Mouse (Mus musculus) MEL (cell line): Measurements from ENCODE around the gene Ier3. TPM values are rescaled to one million over a fixed set of nuclear protein-coding genes. Genes with fewer than 3 reads are reported as not detected.

Experiments
- DNase-seq: peaks from one replicate; pipeline ENCODE4 v3.0.0; 2011; ENCODE audit warnings: low read depth, low spot score
- H3K27ac ChIP-seq: 2 replicates; pipeline ENCODE4 v1.5.1; 2012; ENCODE audit warnings: low read depth, mild to moderate bottlenecking, control low read depth, low read length, moderate library complexity; ENCODE audit not compliant: control insufficient read depth
- H3K27me3 ChIP-seq, 2 experiments: fragments of 150-350 bp in 1 of 2; sonication (generic) in 1 of 2; 2 replicates each; pipeline ENCODE4 v1.6.1; 2012; ENCODE audit warnings: low read length in 2 of 2, mild to moderate bottlenecking in 2 of 2, improper control_type of control experiment in 1 of 2, moderate library complexity in 1 of 2; ENCODE audit not compliant: insufficient read depth in 2 of 2, control insufficient read depth in 1 of 2
- H3K36me3 ChIP-seq, 2 experiments: 2 replicates each; pipeline ENCODE4 v1.6.1; 2012 to 2014; ENCODE audit warnings: low read length in 2 of 2, improper control_type of control experiment in 1 of 2, inconsistent platforms in 1 of 2, mild to moderate bottlenecking in 1 of 2; ENCODE audit not compliant: insufficient read depth in 2 of 2, control insufficient read depth in 1 of 2
- H3K4me1 ChIP-seq, 2 experiments: fragments of 150-350 bp in 1 of 2; sonication (generic) in 1 of 2; 2 replicates each; pipeline ENCODE4 v1.6.1; 2012; ENCODE audit warnings: low read length in 2 of 2, improper control_type of control experiment in 1 of 2, mild to moderate bottlenecking in 1 of 2; ENCODE audit not compliant: insufficient read depth in 2 of 2, control insufficient read depth in 1 of 2
- H3K4me3 ChIP-seq, 2 experiments: fragments of 150-350 bp in 1 of 2; sonication (generic) in 1 of 2; 2 replicates each; pipeline ENCODE4 v1.5.1; 2012; ENCODE audit warnings: low read depth in 2 of 2, low read length in 2 of 2, mild to moderate bottlenecking in 2 of 2, moderate library complexity in 2 of 2, control low read depth in 1 of 2, improper control_type of control experiment in 1 of 2; ENCODE audit not compliant: control insufficient read depth in 1 of 2, insufficient read depth in 1 of 2
- H3K79me2 ChIP-seq: 2 replicates; pipeline ENCODE4 v1.6.1; 2012; ENCODE audit warnings: mild to moderate bottlenecking, low read length, moderate library complexity; ENCODE audit not compliant: control insufficient read depth, poor library complexity, insufficient read depth
- H3K9ac ChIP-seq: 2 replicates; pipeline ENCODE4 v1.6.1; 2012; ENCODE audit warnings: low read depth, mild to moderate bottlenecking, control low read depth, low read length, moderate library complexity; ENCODE audit not compliant: control insufficient read depth, poor library complexity, severe bottlenecking
- H3K9me3 ChIP-seq: fragments of 150-350 bp; sonication (generic); replicated peaks from 2 replicates; pipeline ENCODE4 v1.6.1; 2012; ENCODE audit warnings: mild to moderate bottlenecking, low read length, improper control_type of control experiment, moderate library complexity; ENCODE audit not compliant: insufficient read depth
- BHLHE40 ChIP-seq: IDR thresholded peaks from 2 replicates; pipeline ENCODE4 v1.6.1; 2012; ENCODE audit warnings: low read depth, mild to moderate bottlenecking, inconsistent platforms, low read length, improper control_type of control experiment, borderline replicate concordance
- CTCF ChIP-seq, 3 experiments: IDR thresholded peaks in 2 of 3; conservative IDR thresholded peaks in 1 of 3; 2 replicates each; pipeline ENCODE4 v1.5.1; 2011 to 2012; ENCODE audit warnings: low read length in 3 of 3, low read depth in 2 of 3, mild to moderate bottlenecking in 2 of 3, improper control_type of control experiment in 1 of 3, inconsistent platforms in 1 of 3, mixed read lengths in 1 of 3, moderate library complexity in 1 of 3; ENCODE audit not compliant: control insufficient read depth in 1 of 3, insufficient read depth in 1 of 3, poor library complexity in 1 of 3, severe bottlenecking in 1 of 3
- ELF1 ChIP-seq: IDR thresholded peaks from 2 replicates; pipeline ENCODE4 v1.6.1; 2014; ENCODE audit warnings: low read depth, mild to moderate bottlenecking, inconsistent platforms, low read length, improper control_type of control experiment, moderate library complexity
- EP300 ChIP-seq, 2 experiments: IDR thresholded peaks; 2 replicates each; pipeline ENCODE4 v1.6.1; 2011; ENCODE audit warnings: improper control_type of control experiment in 2 of 2, low read length in 2 of 2, low read depth in 1 of 2, mild to moderate bottlenecking in 1 of 2
- ETS1 ChIP-seq: IDR thresholded peaks from 2 replicates; pipeline ENCODE4 v1.6.1; 2012; ENCODE audit warnings: low read depth, mild to moderate bottlenecking, inconsistent platforms, low read length, improper control_type of control experiment, moderate library complexity
- GABPA ChIP-seq: IDR thresholded peaks from 2 replicates; pipeline ENCODE4 v1.6.1; 2012; ENCODE audit warnings: low read depth, mild to moderate bottlenecking, inconsistent platforms, low read length, improper control_type of control experiment, moderate library complexity
- KAT2A ChIP-seq: conservative IDR thresholded peaks from 2 replicates; pipeline ENCODE4 v1.6.1; 2012; ENCODE audit warnings: low read depth, low read length, improper control_type of control experiment, inconsistent platforms
- MAX ChIP-seq: IDR thresholded peaks from 2 replicates; pipeline ENCODE4 v1.6.1; 2011; ENCODE audit warnings: low read length, improper control_type of control experiment
- MAZ ChIP-seq: IDR thresholded peaks from 2 replicates; pipeline ENCODE4 v1.6.1; 2012; ENCODE audit warnings: low read depth, mild to moderate bottlenecking, inconsistent platforms, low read length, improper control_type of control experiment
- MYB ChIP-seq: IDR thresholded peaks from 2 replicates; pipeline ENCODE4 v1.6.1; 2011; ENCODE audit warnings: mild to moderate bottlenecking, low read depth, low read length, improper control_type of control experiment
- NRF1 ChIP-seq: IDR thresholded peaks from 2 replicates; pipeline ENCODE4 v1.6.1; 2014; ENCODE audit warnings: low read depth, mild to moderate bottlenecking, inconsistent platforms, low read length, improper control_type of control experiment, moderate library complexity; ENCODE audit not compliant: poor library complexity, insufficient read depth, severe bottlenecking
- POLR2A ChIP-seq, 2 experiments: IDR thresholded peaks; 2 replicates each; pipeline ENCODE4 v1.6.1; 2011 to 2012; ENCODE audit warnings: low read length in 2 of 2, mild to moderate bottlenecking in 2 of 2, control low read depth in 1 of 2, improper control_type of control experiment in 1 of 2, low read depth in 1 of 2, moderate library complexity in 1 of 2; ENCODE audit not compliant: control insufficient read depth in 1 of 2, insufficient read depth in 1 of 2, poor library complexity in 1 of 2
- POLR2AphosphoS2 ChIP-seq: IDR thresholded peaks from 2 replicates; pipeline ENCODE4 v1.6.1; 2011; ENCODE audit warnings: low read length, improper control_type of control experiment
- POLR2AphosphoS5 ChIP-seq: IDR thresholded peaks from 2 replicates; pipeline ENCODE4 v1.6.1; 2012; ENCODE audit warnings: low read depth, borderline replicate concordance, mild to moderate bottlenecking, inconsistent platforms, low read length, moderate library complexity, mixed read lengths
- RAD21 ChIP-seq: IDR thresholded peaks from 2 replicates; pipeline ENCODE4 v1.6.1; 2011; ENCODE audit warnings: mild to moderate bottlenecking, low read depth, low read length, improper control_type of control experiment
- RCOR1 ChIP-seq: IDR thresholded peaks from 2 replicates; pipeline ENCODE4 v1.6.1; 2012; ENCODE audit warnings: low read depth, mild to moderate bottlenecking, inconsistent platforms, low read length, improper control_type of control experiment
- SIN3A ChIP-seq: IDR thresholded peaks from 2 replicates; pipeline ENCODE4 v1.6.1; 2012; ENCODE audit warnings: low read length, improper control_type of control experiment, inconsistent platforms
- SMC3 ChIP-seq: IDR thresholded peaks from 2 replicates; pipeline ENCODE4 v1.6.1; 2011; ENCODE audit warnings: low read depth, low read length, improper control_type of control experiment
- TAL1 ChIP-seq: IDR thresholded peaks from 2 replicates; pipeline ENCODE4 v1.6.1; 2012; ENCODE audit warnings: mild to moderate bottlenecking, inconsistent platforms, low read length, moderate library complexity, mixed read lengths
- TCF12 ChIP-seq: IDR thresholded peaks from 2 replicates; pipeline ENCODE4 v1.6.1; 2014; ENCODE audit warnings: low read depth, mild to moderate bottlenecking, inconsistent platforms, low read length, improper control_type of control experiment, moderate library complexity
- UBTF ChIP-seq: IDR thresholded peaks from 2 replicates; pipeline ENCODE4 v1.6.1; 2012; ENCODE audit warnings: low read depth, mild to moderate bottlenecking, inconsistent platforms, low read length, improper control_type of control experiment, moderate library complexity, borderline replicate concordance; ENCODE audit not compliant: insufficient read depth
- USF1 ChIP-seq: IDR thresholded peaks from 2 replicates; pipeline ENCODE4 v1.6.1; 2014; ENCODE audit warnings: low read depth, mild to moderate bottlenecking, inconsistent platforms, low read length, improper control_type of control experiment, moderate library complexity
- ZC3H11A ChIP-seq: IDR thresholded peaks from 2 replicates; pipeline ENCODE4 v1.6.1; 2012; ENCODE audit warnings: low read depth, mild to moderate bottlenecking, inconsistent platforms, low read length, improper control_type of control experiment
- ZNF384 ChIP-seq: IDR thresholded peaks from 2 replicates; pipeline ENCODE4 v1.6.1; 2012; ENCODE audit warnings: low read depth, mild to moderate bottlenecking, inconsistent platforms, low read length, improper control_type of control experiment
- polyA plus RNA-seq, 2 experiments: library from polyadenylated mRNA; stranded (reverse) in 1 of 2; unstranded in 1 of 2; fragments of >175 nt in 1 of 2; fragments of >200 nt in 1 of 2; gene quantifications; 2 replicates each; pipeline versions ENCODE4 v1.2.1 to v1.2.4; 2012; ENCODE audit warnings: low replicate concordance in 2 of 2, low read depth in 1 of 2; ENCODE audit not compliant: insufficient read length in 2 of 2, insufficient read depth in 1 of 2, missing spikeins in 1 of 2
- total RNA-seq: library from RNA; depleted of rRNA; stranded (reverse); fragments of 300-350 nt; gene quantifications from 2 replicates; pipeline ENCODE4 v1.2.3, GENCODE M21; 2012

Ier3 gene
- total and polyA plus RNA-seq, 3 experiments = 5.5 to 12.2 TPM; not detected in 1

DNA sequence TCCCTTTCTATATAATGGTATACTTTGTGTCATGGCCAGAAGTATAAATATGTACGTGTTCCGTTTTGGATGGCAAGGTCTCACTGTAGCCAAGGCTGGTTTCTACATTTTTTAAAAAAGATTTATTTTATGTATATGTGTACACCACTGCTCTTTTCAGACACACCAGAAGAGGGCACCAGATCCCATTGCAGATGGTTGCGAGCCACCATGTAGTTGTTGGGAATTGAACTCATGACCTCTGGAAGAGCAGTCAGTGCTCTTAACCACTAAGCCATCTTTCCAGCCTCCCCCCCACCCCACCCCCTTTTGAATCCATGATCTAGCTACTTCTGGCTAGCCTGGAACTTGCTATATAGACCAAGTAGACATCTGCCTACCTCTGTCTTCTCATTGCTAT is 22.0 kb downstream of the Ier3 start:
- peaks cover 4 to 24% of the 10 kb centered on the region in 2 experiments; a peak in 3 of 4 replicates for H3K36me3 ChIP-seq
- no peak overlapping the region for H3K9ac ChIP-seq
- H3K4me3 ChIP-seq = no peak overlapping the region
- H3K4me1 ChIP-seq = peaks cover 0 to 22% of the 10 kb centered on the region in 2 experiments; a peak in 3 of 4 replicates
- H3K79me2 ChIP-seq = peaks cover 18% of the 10 kb centered on the region
- no peak overlapping the region for H3K27ac ChIP-seq
- TF ChIP-seq CTCF (IDR thresholded peaks at IDR 0.05 in 2 of 3, conservative IDR thresholded peaks at IDR 0.05 in 1 of 3; ENCODE audit: control insufficient read depth in 1 of 3, insufficient read depth in 1 of 3, low read depth in 2 of 3, low read length in 3 of 3, poor library complexity in 1 of 3, severe bottlenecking in 1 of 3) (peak in 1 of 3 experiments; percentile 41; a peak in 2 of 6 replicates), ETS1 (no peak)
- H3K27me3 ChIP-seq = no peaks in the 10 kb centered on the region
- no peaks in the 10 kb centered on the region for H3K9me3 ChIP-seq
- DNase-seq = no peak

DNA sequence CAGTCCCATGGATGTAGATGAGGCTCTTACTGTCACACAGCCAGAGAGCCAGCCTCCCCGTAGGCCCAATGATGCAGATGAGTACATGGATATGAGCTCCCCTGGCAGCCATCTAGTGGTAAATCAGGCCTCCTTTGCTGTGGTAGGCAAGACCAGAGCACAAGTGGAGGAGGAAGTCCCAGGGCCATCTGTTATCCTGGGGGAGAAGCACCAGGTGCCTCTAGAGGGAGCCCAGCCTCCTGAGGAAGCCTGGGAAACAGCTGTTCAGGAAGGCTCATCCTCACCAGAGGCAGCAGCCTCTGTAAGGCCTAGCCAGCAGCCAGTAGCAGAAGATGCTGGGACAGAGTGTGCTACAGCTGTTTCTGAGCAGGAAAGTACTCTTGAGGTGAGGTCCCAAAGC is 26.6 kb downstream of the Ier3 start:
- Histone ChIP-seq H3K79me2 (peaks cover 3% of the 10 kb centered on the region; the same call in 1 of the 2 replicates), H3K4me1 (peaks cover 27 to 31% of the 10 kb centered on the region in 2 experiments), H3K9me3 (no peaks in the 10 kb centered on the region), H3K27ac (no peak overlapping the region), H3K27me3 (no peaks in the 10 kb centered on the region), H3K36me3 (peaks cover 23 to 33% of the 10 kb centered on the region in 2 experiments), H3K4me3 (no peak overlapping the region), H3K9ac (no peak overlapping the region)
- TF ChIP-seq NRF1 (no peak), SMC3 (peak; percentile 36), KAT2A (no peak), MYB (no peak), CTCF (IDR thresholded peaks at IDR 0.05 in 2 of 3, conservative IDR thresholded peaks at IDR 0.05 in 1 of 3; ENCODE audit: control insufficient read depth in 1 of 3, insufficient read depth in 1 of 3, low read depth in 2 of 3, low read length in 3 of 3, poor library complexity in 1 of 3, severe bottlenecking in 1 of 3) (peak in 2 of 3 experiments; percentile 17 to 40; a peak in 2 of 6 replicates), RAD21 (peak; percentile 3; the same call in 1 of the 2 replicates), EP300 (IDR thresholded peaks at IDR 0.05; ENCODE audit: low read depth in 1 of 2, low read length in 2 of 2) (no peak), ELF1 (no peak), BHLHE40 (no peak), TAL1 (no peak), MAX (no peak), ETS1 (no peak), ZC3H11A (no peak)
- peak; percentile 34 for DNase-seq

DNA sequence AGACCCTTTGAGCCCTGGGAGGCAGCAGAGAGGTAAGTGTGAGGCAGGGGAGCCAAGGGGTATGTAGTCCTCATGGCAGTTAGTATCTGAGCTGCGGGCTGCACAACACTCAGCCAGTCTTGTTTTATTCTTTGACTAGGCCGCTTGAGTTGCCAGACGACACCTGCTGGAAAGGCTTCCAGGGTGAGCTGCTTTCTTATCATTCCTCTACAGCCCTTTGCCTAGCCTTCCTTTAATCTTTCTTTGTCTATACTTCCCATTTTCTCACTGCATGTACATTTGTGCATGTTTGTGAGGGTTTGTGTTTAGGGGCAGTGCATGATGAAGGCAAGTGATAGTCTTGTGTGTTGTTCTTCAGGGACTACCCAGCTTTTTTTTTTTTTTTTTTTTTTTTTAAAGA is 29.5 kb downstream of the Ier3 start:
- peak overlapping the region; percentile 99 for H3K27ac ChIP-seq
- peak; percentile 94 for DNase-seq
- peak; percentile 94 to 98 for TF ChIP-seq EP300 (IDR thresholded peaks at IDR 0.05; ENCODE audit: low read depth in 1 of 2, low read length in 2 of 2)
- 0 out of 2 replicates have a peak, but pooled peaks have one; percentile 30 for TF ChIP-seq POLR2AphosphoS2
- TF ChIP-seq RCOR1 = peak; percentile 90
- no peak for TF ChIP-seq GABPA
- no peak; the same call in 1 of the 2 replicates for TF ChIP-seq ZC3H11A
- TF ChIP-seq TCF12 = peak; percentile 98
- TF ChIP-seq RAD21 = peak; percentile 4
- no peak for TF ChIP-seq USF1
- TF ChIP-seq ZNF384 = no peak
- TF ChIP-seq MYB = no peak
- no peak for TF ChIP-seq MAZ
- TF ChIP-seq UBTF = peak; percentile 24; the same call in 1 of the 2 replicates
- peak in 1 of 2 experiments; percentile 37; a peak in 1 of 4 replicates for TF ChIP-seq POLR2A (IDR thresholded peaks at IDR 0.05; ENCODE audit: control insufficient read depth in 1 of 2, insufficient read depth in 1 of 2, low read depth in 1 of 2, low read length in 2 of 2, poor library complexity in 1 of 2)
- TF ChIP-seq POLR2AphosphoS5 = no peak
- TF ChIP-seq SIN3A = peak; percentile 88

More for the DNA sequence above, 29.5 kb downstream of the Ier3 start:
- peak overlapping the region; percentile 60 for H3K9ac ChIP-seq
- H3K9me3 ChIP-seq = no peaks in the 10 kb centered on the region
- no peaks in the 10 kb centered on the region for H3K27me3 ChIP-seq
- peaks cover 27 to 30% of the 10 kb centered on the region in 2 experiments for H3K4me1 ChIP-seq
- H3K79me2 ChIP-seq = no peaks in the 10 kb centered on the region
- H3K4me3 ChIP-seq = no peak overlapping the region
- peaks cover 24 to 33% of the 10 kb centered on the region in 2 experiments for H3K36me3 ChIP-seq
